Mouse (Mus musculus) neural tube, postnatal 0 days (tissue): ENCODE data around the gene Defb23. TPM values are rescaled to one million over a fixed set of nuclear protein-coding genes. Genes with fewer than 3 reads are reported as not detected.

Experiments
- polyA plus RNA-seq: library from polyadenylated mRNA; unstranded; fragments of >200 nt; fragmentation: Nextera tagmentation; extraction: Ambion mirVana; gene quantifications from 2 replicates; pipeline ENCODE4 v1.2.1, GENCODE M21; 2015

Gene Defb23
- polyA plus RNA-seq, result not detected in 2 replicates

GRCm38 (mm10) chr2:152464570-152465150 is at the start of gene Defb23:
Gene Defb23 (minus strand): TSS chr2:152464620.

GRCm38 (mm10) chr2:152511592-152511991 is 47.2 kb upstream of the Defb23 start, which contains the start of gene Defb26:
Gene Defb26 (minus strand): TSS chr2:152511692.

DNA sequence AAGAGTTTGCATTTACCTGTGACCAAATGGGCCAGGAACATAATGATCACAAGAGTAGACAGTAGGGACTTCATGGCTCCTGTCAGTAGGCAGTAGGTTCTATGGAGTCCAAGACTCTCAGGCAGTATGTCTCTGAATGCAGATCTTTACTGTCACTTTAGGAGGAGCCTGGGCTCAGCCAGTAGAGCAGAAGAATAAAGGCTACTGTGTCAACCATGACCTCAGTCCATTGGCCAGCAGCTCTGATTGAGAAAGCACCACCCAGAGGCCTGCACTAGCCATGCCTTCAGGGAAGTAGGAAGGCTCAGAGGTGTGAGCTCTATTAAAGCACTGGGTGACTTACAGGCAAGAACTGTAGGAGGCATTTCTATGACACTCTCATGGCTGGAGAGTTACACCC is 25.6 kb upstream of the Defb23 start, which contains the start of gene Defb22:
TSS of gene Defb22 (minus strand) at position 101 of the 400 bp plus-strand sequence.

DNA sequence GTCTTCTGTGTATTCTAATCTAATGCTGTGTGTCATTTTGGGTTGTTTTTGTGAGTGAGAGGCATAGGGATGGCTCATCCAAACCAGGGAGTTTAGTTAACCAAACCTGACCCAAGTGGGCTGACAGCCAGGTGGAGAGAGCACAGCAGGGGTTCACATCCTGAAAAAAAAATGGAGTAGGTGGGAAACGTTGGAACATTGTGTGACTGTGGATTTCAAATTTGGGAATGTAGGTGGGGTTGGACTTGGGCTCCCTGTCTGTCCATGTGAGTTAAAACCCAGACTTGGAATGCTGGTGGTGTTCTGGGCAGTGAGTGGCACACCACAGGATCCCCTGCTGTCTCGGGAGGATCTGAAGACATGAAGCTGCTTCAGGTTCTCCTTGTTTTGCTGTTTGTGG is 12.3 kb upstream of the Defb23 start, which contains the start of gene Defb20:
TSS of gene Defb20 (plus strand) at position 301 of the 400 bp plus-strand sequence.

DNA sequence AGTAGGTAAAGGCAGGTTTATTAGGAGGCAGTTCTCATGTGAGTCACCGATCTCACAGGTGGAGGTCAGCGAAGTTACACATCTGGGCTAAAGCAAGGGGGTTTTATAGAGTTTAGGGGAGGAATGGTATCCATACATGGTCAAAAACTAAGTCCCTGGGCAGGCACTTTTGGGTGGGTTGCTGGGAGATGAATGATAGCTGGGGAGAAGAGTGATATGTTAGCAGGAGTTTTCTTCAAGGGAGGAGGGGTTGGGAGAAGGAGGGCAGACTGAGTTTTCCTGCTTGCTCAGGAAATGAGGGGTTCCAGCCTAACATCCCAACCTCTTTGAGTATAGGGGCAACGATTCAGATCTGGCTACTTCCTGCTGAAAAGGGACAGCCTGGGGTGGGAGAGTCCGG is 49.1 kb downstream of the Defb23 start, which contains the start of gene 6820408C15Rik:
TSS of gene 6820408C15Rik (plus strand) at position 301 of the 400 bp plus-strand sequence.

GRCm38 (mm10) chr2:152414591-152415165 is 49.7 kb downstream of the Defb23 start, which contains the start of gene Zcchc3:
Gene Zcchc3 (minus strand): TSS chr2:152415027.

Other genes starting within 250 kb of the Defb23 start
- 116 and 117 TPM in 2 replicates for gene Csnk2a1, start 237.8 kb downstream of the Defb23 start, polyA plus RNA-seq
- 22.9 and 26.7 TPM in 2 replicates for gene Tbc1d20, start 170.8 kb downstream of the Defb23 start, polyA plus RNA-seq
- gene Rbck1, start 132.0 kb downstream of the Defb23 start, polyA plus RNA-seq, result 68.0 and 87.5 TPM in 2 replicates
- gene Trib3, start 120.6 kb downstream of the Defb23 start, polyA plus RNA-seq, result 2.4 and 2.8 TPM in 2 replicates
- gene Nrsn2, start 88.0 kb downstream of the Defb23 start, polyA plus RNA-seq, result 97.7 and 99.5 TPM in 2 replicates
- 9.8 and 10.3 TPM in 2 replicates for gene Sox12, start 66.6 kb downstream of the Defb23 start, polyA plus RNA-seq
- gene Zcchc3, start 49.6 kb downstream of the Defb23 start, polyA plus RNA-seq, result 15.7 and 16.3 TPM in 2 replicates
- gene 6820408C15Rik, start 49.0 kb downstream of the Defb23 start, polyA plus RNA-seq, result 3.1 and 3.2 TPM in 2 replicates
- gene Defb20, start 12.4 kb upstream of the Defb23 start, polyA plus RNA-seq, result not detected in 2 replicates
- gene Defb22, start 25.5 kb upstream of the Defb23 start, polyA plus RNA-seq, result not detected in 2 replicates
- gene Defb26, start 47.1 kb upstream of the Defb23 start, polyA plus RNA-seq, result not detected in 2 replicates
- gene Defb28, start 53.6 kb upstream of the Defb23 start, polyA plus RNA-seq, result not detected in 2 replicates
- not detected in 2 replicates for gene Defb29, start 75.5 kb upstream of the Defb23 start, polyA plus RNA-seq
- gene Gm17416, start 104.7 kb upstream of the Defb23 start, polyA plus RNA-seq, result not detected in 2 replicates
- not detected in 2 replicates for gene Defb21, start 108.1 kb upstream of the Defb23 start, polyA plus RNA-seq
- gene Defb19, start 115.7 kb upstream of the Defb23 start, polyA plus RNA-seq, result not detected in 2 replicates
- gene Defb45, start 134.8 kb upstream of the Defb23 start, polyA plus RNA-seq, result not detected in 2 replicates
- gene Defb36, start 139.7 kb upstream of the Defb23 start, polyA plus RNA-seq, result not detected in 2 replicates
- not detected in 2 replicates for gene Defb25, start 158.4 kb upstream of the Defb23 start, polyA plus RNA-seq
- gene Rem1, start 162.3 kb upstream of the Defb23 start, polyA plus RNA-seq, result 0.92 and 0.96 TPM in 2 replicates
- gene H13, start 204.8 kb upstream of the Defb23 start, polyA plus RNA-seq, result 139 and 149 TPM in 2 replicates
- gene Mcts2, start 222.4 kb upstream of the Defb23 start, polyA plus RNA-seq, result 33.4 and 40.2 TPM in 2 replicates